ENCODE assay signal across 8 mouse cellular contexts in genomic region chr9:21320280-21320618, GRCm38 (mm10). TPM values are rescaled to one million over a fixed set of nuclear protein-coding genes. Genes with fewer than 3 reads are reported as not detected.
DNase-seq lines count a peak whose midpoint lies in the region; ATAC-seq and TF ChIP-seq lines count a peak whose summit lies in the region.

No protein-coding gene starts in this region.

- no peaks in the 10 kb centered on the region for H3K36me3 ChIP-seq in lung, embryonic 15.5 days
- no peaks in the 10 kb centered on the region for H3K36me3 ChIP-seq in embryonic facial prominence, embryonic 15.5 days
- H3K36me3 ChIP-seq in intestine, postnatal 0 days (ENCODE audit: control insufficient read depth, insufficient read depth), result no peaks in the 10 kb centered on the region

- no peak for DNase-seq in lung, adult 18-20 months
- no peak for DNase-seq in frontal cortex, postnatal 36 days (ENCODE audit: low spot score in 2 of 2)
- no peak for DNase-seq in gastrocnemius, postnatal 4 days (ENCODE audit: low spot score in 2 of 2)
- no peak for DNase-seq in kidney, adult 18-20 months

- peak overlapping the region; percentile 82 for H3K4me2 ChIP-seq in lung, embryonic 15.5 days
- H3K4me2 ChIP-seq in embryonic facial prominence, embryonic 15.5 days (replicated peaks), result peak overlapping the region; percentile 85
- H3K4me2 ChIP-seq in intestine, postnatal 0 days (replicated peaks; ENCODE audit: low read depth), result peak overlapping the region; percentile 75

- TF ChIP-seq CTCF in intestine, postnatal 0 days (IDR thresholded peaks at IDR 0.05; ENCODE audit: low read depth), result no peak
- TF ChIP-seq CTCF in olfactory bulb, adult 2 months (IDR thresholded peaks at IDR 0.05; ENCODE audit: insufficient read depth, low read depth, low read length), result no peak

- peaks cover 16% of the 10 kb centered on the region for H3K4me1 ChIP-seq in lung, embryonic 15.5 days
- H3K4me1 ChIP-seq in embryonic facial prominence, embryonic 15.5 days, result peaks cover 19% of the 10 kb centered on the region
- H3K4me1 ChIP-seq in intestine, postnatal 0 days (replicated peaks; ENCODE audit: control insufficient read depth, insufficient read depth, low read length), result no peaks in the 10 kb centered on the region
- H3K4me1 ChIP-seq in olfactory bulb, adult 2 months (ENCODE audit: control insufficient read depth, insufficient read depth, low read length), result peaks cover 10% of the 10 kb centered on the region

- 21% methylated on average over 4 of the region's 4 CpGs for WGBS in lung, embryonic 15.5 days
- 17% methylated on average over 4 of the region's 4 CpGs for WGBS in embryonic facial prominence, embryonic 15.5 days
- WGBS in intestine, postnatal 0 days, result 22% methylated on average over 4 of the region's 4 CpGs
- WGBS in olfactory bulb, adult 2 months, result 13% methylated on average over 4 of the region's 4 CpGs

- peak overlapping the region; percentile 55 for H3K4me3 ChIP-seq in lung, embryonic 15.5 days
- H3K4me3 ChIP-seq in embryonic facial prominence, embryonic 15.5 days (replicated peaks), result peak overlapping the region; percentile 65
- peak overlapping the region; percentile 55 for H3K4me3 ChIP-seq in intestine, postnatal 0 days (ENCODE audit: low read depth, low read length)
- H3K4me3 ChIP-seq in olfactory bulb, adult 2 months (ENCODE audit: insufficient read depth, low read depth, low read length), result peak overlapping the region; percentile 76

- no peak overlapping the region for H3K27ac ChIP-seq in lung, embryonic 15.5 days
- H3K27ac ChIP-seq in embryonic facial prominence, embryonic 15.5 days (replicated peaks), result peak overlapping the region; percentile 60; the same call in 1 of the 2 replicates
- H3K27ac ChIP-seq in intestine, postnatal 0 days (ENCODE audit: low read depth, low read length), result no peak overlapping the region
- no peak overlapping the region for H3K27ac ChIP-seq in olfactory bulb, adult 2 months (ENCODE audit: insufficient read depth, low read depth, low read length)

- TF ChIP-seq POLR2A in olfactory bulb, adult 2 months (IDR thresholded peaks at IDR 0.05; ENCODE audit: insufficient read depth, low read depth, low read length), result no peak

- H3K27me3 ChIP-seq in lung, embryonic 15.5 days, result no peaks in the 10 kb centered on the region
- H3K27me3 ChIP-seq in embryonic facial prominence, embryonic 15.5 days, result no peaks in the 10 kb centered on the region
- no peaks in the 10 kb centered on the region for H3K27me3 ChIP-seq in intestine, postnatal 0 days (replicated peaks; ENCODE audit: control insufficient read depth, insufficient read depth, low read length)

- H3K9me3 ChIP-seq in lung, embryonic 15.5 days, result no peaks in the 10 kb centered on the region
- no peaks in the 10 kb centered on the region for H3K9me3 ChIP-seq in embryonic facial prominence, embryonic 15.5 days (replicated peaks)
- H3K9me3 ChIP-seq in intestine, postnatal 0 days (ENCODE audit: control insufficient read depth), result no peaks in the 10 kb centered on the region

- no peak; the same call in none of the 2 replicates for ATAC-seq in lung, embryonic 15.5 days (ENCODE audit: borderline replicate concordance, extremely low read depth, low FRiP score, low TSS enrichment)
- ATAC-seq in embryonic facial prominence, embryonic 15.5 days (ENCODE audit: insufficient number of reproducible peaks, low FRiP score, low TSS enrichment, low read depth), result no peak
- peak; percentile 31 for ATAC-seq in intestine, postnatal 0 days

- H3K9ac ChIP-seq in lung, embryonic 15.5 days, result peak overlapping the region; percentile 62
- no peak overlapping the region for H3K9ac ChIP-seq in embryonic facial prominence, embryonic 15.5 days
- no peak overlapping the region for H3K9ac ChIP-seq in intestine, postnatal 0 days (ENCODE audit: low read depth, low read length)

RNA-seq across cellular contexts. Expression of gene Slc44a2, which starts 0.2 kb away (rescaled TPM):
- 129 and 146 TPM in 2 replicates for polyA plus RNA-seq in lung, embryonic 15.5 days (2015; fragmentation: Nextera tagmentation; extraction: Ambion mirVana)
- 133 and 143 TPM in 2 replicates for polyA plus RNA-seq in embryonic facial prominence, embryonic 15.5 days (2015; fragmentation: Nextera tagmentation; extraction: Ambion mirVana)
- 13.3 and 13.8 TPM in 2 replicates for polyA plus RNA-seq in intestine, postnatal 0 days (2015; fragmentation: Nextera tagmentation; extraction: Ambion mirVana)
- polyA plus RNA-seq in olfactory bulb, adult 2 months (2012; ENCODE audit: insufficient read depth, insufficient read length, low replicate concordance, missing spikeins), result 356 TPM in 1 of 2 replicates, not detected in the other
- 100 to 1,000 TPM; 139 to 151 TPM for total RNA-seq in gastrocnemius, postnatal 4 days (2021)

RNA-seq across cellular contexts. Expression of gene Ap1m2, which starts 8.1 kb away (rescaled TPM):
- 52.2 and 53.3 TPM in 2 replicates for polyA plus RNA-seq in lung, embryonic 15.5 days (2015; fragmentation: Nextera tagmentation; extraction: Ambion mirVana)
- 38.1 and 46.9 TPM in 2 replicates for polyA plus RNA-seq in embryonic facial prominence, embryonic 15.5 days (2015; fragmentation: Nextera tagmentation; extraction: Ambion mirVana)
- polyA plus RNA-seq in intestine, postnatal 0 days (2015; fragmentation: Nextera tagmentation; extraction: Ambion mirVana), result 192 and 208 TPM in 2 replicates
- polyA plus RNA-seq in olfactory bulb, adult 2 months (2012; ENCODE audit: insufficient read depth, insufficient read length, low replicate concordance, missing spikeins), result not detected in 2 replicates
- total RNA-seq in gastrocnemius, postnatal 4 days (2021), result not detected

RNA-seq across cellular contexts. Expression of gene Cdkn2d, which starts 29.0 kb away (rescaled TPM):
- 50.9 and 52.3 TPM in 2 replicates for polyA plus RNA-seq in lung, embryonic 15.5 days (2015; fragmentation: Nextera tagmentation; extraction: Ambion mirVana)
- polyA plus RNA-seq in embryonic facial prominence, embryonic 15.5 days (2015; fragmentation: Nextera tagmentation; extraction: Ambion mirVana), result 57.8 and 63.0 TPM in 2 replicates
- 24.1 and 25.8 TPM in 2 replicates for polyA plus RNA-seq in intestine, postnatal 0 days (2015; fragmentation: Nextera tagmentation; extraction: Ambion mirVana)
- not detected in 2 replicates for polyA plus RNA-seq in olfactory bulb, adult 2 months (2012; ENCODE audit: insufficient read depth, insufficient read length, low replicate concordance, missing spikeins)
- 10 to 100 TPM; 20.5 to 24.0 TPM for total RNA-seq in gastrocnemius, postnatal 4 days (2021)

RNA-seq across cellular contexts. Expression of gene Kri1, which starts 32.5 kb away (rescaled TPM):
- 12.1 and 14.0 TPM in 2 replicates for polyA plus RNA-seq in lung, embryonic 15.5 days (2015; fragmentation: Nextera tagmentation; extraction: Ambion mirVana)
- polyA plus RNA-seq in embryonic facial prominence, embryonic 15.5 days (2015; fragmentation: Nextera tagmentation; extraction: Ambion mirVana), result 18.2 and 19.0 TPM in 2 replicates
- polyA plus RNA-seq in intestine, postnatal 0 days (2015; fragmentation: Nextera tagmentation; extraction: Ambion mirVana), result 7.0 and 7.2 TPM in 2 replicates
- not detected in 2 replicates for polyA plus RNA-seq in olfactory bulb, adult 2 months (2012; ENCODE audit: insufficient read depth, insufficient read length, low replicate concordance, missing spikeins)
- total RNA-seq in gastrocnemius, postnatal 4 days (2021), result 10 to 100 TPM; 18.1 to 21.3 TPM

RNA-seq across cellular contexts. Expression of gene Ilf3, which starts 47.4 kb away (rescaled TPM):
- 195 and 198 TPM in 2 replicates for polyA plus RNA-seq in lung, embryonic 15.5 days (2015; fragmentation: Nextera tagmentation; extraction: Ambion mirVana)
- polyA plus RNA-seq in embryonic facial prominence, embryonic 15.5 days (2015; fragmentation: Nextera tagmentation; extraction: Ambion mirVana), result 179 and 180 TPM in 2 replicates
- 41.0 and 42.8 TPM in 2 replicates for polyA plus RNA-seq in intestine, postnatal 0 days (2015; fragmentation: Nextera tagmentation; extraction: Ambion mirVana)
- polyA plus RNA-seq in olfactory bulb, adult 2 months (2012; ENCODE audit: insufficient read depth, insufficient read length, low replicate concordance, missing spikeins), result not detected in 2 replicates
- total RNA-seq in gastrocnemius, postnatal 4 days (2021), result 10 to 100 TPM; 65.2 to 75.5 TPM

Comparison
In these comparisons a context has a peak if more than half of its experiments do, and no peak if none do; other contexts are left out.
1. RNA of gene Ap1m2, which starts 8.1 kb away (polyA plus RNA-seq): 192 to 208 TPM in intestine, postnatal 0 days, 52.2 to 53.3 TPM in lung, embryonic 15.5 days and 38.1 to 46.9 TPM in embryonic facial prominence, embryonic 15.5 days; not detected in olfactory bulb, adult 2 months; every median in the first group is over 10 times any median in the second.
2. Peak in every context shown above with its lines, with median percentiles within 50 percentile points of each other: H3K4me2 ChIP-seq and H3K4me3 ChIP-seq.